Mouse (Mus musculus): ENCODE results near the gene Gng8.

DNA sequence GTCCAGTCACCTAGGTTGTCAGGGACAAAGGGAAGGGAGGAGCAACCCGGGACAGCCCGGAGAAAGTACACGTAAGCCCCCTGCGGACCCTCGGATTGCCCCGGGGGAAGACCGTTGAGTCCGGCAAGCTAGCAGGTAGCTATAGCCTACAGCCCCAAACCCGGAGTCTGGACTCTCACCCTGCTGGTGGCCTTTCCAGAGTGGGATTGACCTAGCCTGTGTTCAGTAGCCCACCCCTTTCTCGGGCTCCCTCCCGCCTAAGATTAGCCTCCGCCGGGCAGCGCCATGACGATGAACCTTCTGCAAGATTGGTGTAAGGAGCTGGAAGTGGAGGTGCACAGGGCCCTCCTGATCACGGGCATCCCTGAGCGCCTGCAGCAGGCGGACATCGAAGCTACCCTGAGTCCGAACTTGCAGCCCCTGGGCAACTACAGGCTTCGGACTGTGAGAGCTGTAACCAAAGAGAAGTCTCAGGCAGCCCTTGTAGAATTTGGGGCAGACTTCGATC, 53.3 kb downstream of the Gng8 start:
- TF ChIP-seq CTCF (conservative IDR thresholded peaks at IDR 0.05; ENCODE audit: low read length) = no peak
- no peak for TF ChIP-seq POU5F1 (IDR thresholded peaks at IDR 0.05; ENCODE audit: borderline replicate concordance, low read length)

Measured in E14TG2a.4 (cell line).